Mouse (Mus musculus) neural tube, embryonic 14.5 days (tissue): Measurements from ENCODE around the gene Vps26c. TPM values are rescaled to one million over a fixed set of nuclear protein-coding genes. Genes with fewer than 3 reads are reported as not detected.

Source experiments
- ATAC-seq: fragments of 200-750 bp; cut with Nextera tagmentation; 2 replicates; pipeline ENCODE4 v1.8.0; 2017; ENCODE audit warnings: low read depth, mild to moderate bottlenecking, moderate TSS enrichment, moderate library complexity
- H3K27ac ChIP-seq: fragments of 300-500 bp; sonication (generic); 2 replicates; pipeline ENCODE4 v1.5.1; 2014; ENCODE audit warnings: low read depth, mild to moderate bottlenecking, control low read depth, low read length, moderate library complexity, mixed read lengths
- H3K27me3 ChIP-seq: fragments of 300-500 bp; sonication (generic); 2 replicates; pipeline ENCODE4 v1.6.1; 2014; ENCODE audit warnings: low read length; ENCODE audit not compliant: control insufficient read depth, insufficient read depth
- H3K36me3 ChIP-seq: fragments of 300-500 bp; sonication (generic); 2 replicates; pipeline ENCODE4 v1.6.1; 2014; ENCODE audit warnings: low read length, mixed read lengths; ENCODE audit not compliant: control insufficient read depth, insufficient read depth
- H3K4me1 ChIP-seq: fragments of 300-500 bp; sonication (generic); 2 replicates; pipeline ENCODE4 v1.6.1; 2014; ENCODE audit warnings: low read length; ENCODE audit not compliant: control insufficient read depth, insufficient read depth
- H3K4me2 ChIP-seq: fragments of 300-500 bp; sonication (generic); 2 replicates; pipeline ENCODE4 v1.6.1; 2014; ENCODE audit warnings: mild to moderate bottlenecking, low read depth, low read length, control low read depth
- H3K4me3 ChIP-seq: fragments of 300-500 bp; sonication (generic); 2 replicates; pipeline ENCODE4 v1.5.1; 2014; ENCODE audit warnings: low read depth, low read length, control low read depth, mixed read lengths
- H3K9ac ChIP-seq: fragments of 300-500 bp; sonication (generic); replicated peaks from 2 replicates; pipeline ENCODE4 v1.6.1; 2014; ENCODE audit warnings: low read depth, mild to moderate bottlenecking, control low read depth, low read length, mixed read lengths
- H3K9me3 ChIP-seq: fragments of 300-500 bp; sonication (generic); 2 replicates; pipeline ENCODE4 v1.6.1; 2016; ENCODE audit warnings: low read length; ENCODE audit not compliant: control insufficient read depth
- WGBS: fragments of 180-500 bp; shearing (Covaris S2); extraction: QIAGEN DNeasy Blood & Tissue Kit; methylation state at CpG from one replicate; pipeline ENCODE4 v1.1.7; 2014; 5-methylcytosine and 5-hydroxymethylcytosine counted together
- polyA plus RNA-seq: library from polyadenylated mRNA; unstranded; fragments of >200 nt; fragmentation: Nextera tagmentation; extraction: Ambion mirVana; gene quantifications from 2 replicates; pipeline ENCODE4 v1.2.1, GENCODE M21; 2014

Vps26c gene
- polyA plus RNA-seq, 1 experiment from 2014 or later, result 101 TPM

GRCm38 (mm10) chr16:94536417-94537158 lies 10.0 kb upstream of the Vps26c start:
- Histone ChIP-seq H3K36me3 (no peaks in the 10 kb centered on the region), H3K9ac (no peak overlapping the region), H3K4me3 (no peak overlapping the region), H3K4me2 (no peak overlapping the region), H3K4me1 (no peaks in the 10 kb centered on the region), H3K27ac (no peak overlapping the region), H3K27me3 (no peaks in the 10 kb centered on the region), H3K9me3 (no peaks in the 10 kb centered on the region)
- 59% methylated on average over 7 of the region's 7 CpGs for WGBS
- no peak for ATAC-seq

GRCm38 (mm10) chr16:94535716-94536115 lies 9.1 kb upstream of the Vps26c start:
- no peak overlapping the region for H3K4me2 ChIP-seq
- no peaks in the 10 kb centered on the region for H3K9me3 ChIP-seq
- WGBS, result 91% methylated on average over 5 of the region's 5 CpGs
- ATAC-seq, result no peak
- no peak overlapping the region for H3K4me3 ChIP-seq
- H3K9ac ChIP-seq, result no peak overlapping the region
- no peaks in the 10 kb centered on the region for H3K27me3 ChIP-seq
- no peaks in the 10 kb centered on the region for H3K4me1 ChIP-seq
- no peak overlapping the region for H3K27ac ChIP-seq
- H3K36me3 ChIP-seq, result no peaks in the 10 kb centered on the region

GRCm38 (mm10) chr16:94533679-94534078 lies 7.0 kb upstream of the Vps26c start:
- Histone ChIP-seq H3K27me3 (no peaks in the 10 kb centered on the region), H3K36me3 (no peaks in the 10 kb centered on the region), H3K9me3 (no peaks in the 10 kb centered on the region), H3K27ac (no peak overlapping the region), H3K4me3 (no peak overlapping the region), H3K9ac (no peak overlapping the region), H3K4me1 (no peaks in the 10 kb centered on the region), H3K4me2 (no peak overlapping the region)
- 83% methylated on average over 6 of the region's 6 CpGs for WGBS
- no peak for ATAC-seq

GRCm38 (mm10) chr16:94531268-94531667 lies 4.6 kb upstream of the Vps26c start:
- H3K36me3 ChIP-seq, result no peaks in the 10 kb centered on the region
- no peak for ATAC-seq
- no peak overlapping the region for H3K27ac ChIP-seq
- no peaks in the 10 kb centered on the region for H3K9me3 ChIP-seq
- peaks cover 6% of the 10 kb centered on the region; the same call in 1 of the 2 replicates for H3K4me1 ChIP-seq
- no peak overlapping the region for H3K9ac ChIP-seq
- no peaks in the 10 kb centered on the region for H3K27me3 ChIP-seq
- WGBS, result 81% methylated on average over 4 of the region's 4 CpGs
- no peak overlapping the region for H3K4me2 ChIP-seq
- no peak overlapping the region for H3K4me3 ChIP-seq

- Histone ChIP-seq H3K9ac (peak overlapping the region; percentile 79), H3K4me1 (peaks cover 21% of the 10 kb centered on the region), H3K4me2 (peak overlapping the region; percentile 63), H3K9me3 (no peaks in the 10 kb centered on the region), H3K4me3 (peak overlapping the region; percentile 84), H3K27ac (peak overlapping the region; percentile 94; the same call in 1 of the 2 replicates), H3K36me3 (no peaks in the 10 kb centered on the region), H3K27me3 (no peaks in the 10 kb centered on the region)
- no peak for ATAC-seq
- 72% methylated on average over 3 of the region's 3 CpGs for WGBS
Observed at GRCm38 (mm10) chr16:94527546-94527945, 916 bp upstream of the Vps26c start.

- H3K27ac ChIP-seq, result peak overlapping the region; percentile 94
- peak overlapping the region; percentile 63 for H3K4me2 ChIP-seq
- H3K9me3 ChIP-seq, result no peaks in the 10 kb centered on the region
- no peak for ATAC-seq
- H3K9ac ChIP-seq, result peak overlapping the region; percentile 79
- no peaks in the 10 kb centered on the region for H3K27me3 ChIP-seq
- WGBS, result 7% methylated on average over 13 of the region's 13 CpGs
- H3K4me3 ChIP-seq, result peak overlapping the region; percentile 84
- H3K36me3 ChIP-seq, result no peaks in the 10 kb centered on the region
- H3K4me1 ChIP-seq, result peaks cover 21% of the 10 kb centered on the region
Observed at GRCm38 (mm10) chr16:94527152-94527534, 513 bp upstream of the Vps26c start.

- Histone ChIP-seq H3K36me3 (no peaks in the 10 kb centered on the region), H3K4me1 (peaks cover 21% of the 10 kb centered on the region), H3K4me2 (peak overlapping the region; percentile 76), H3K27ac (peak overlapping the region; percentile 94), H3K4me3 (peak overlapping the region; percentile 84), H3K9ac (peak overlapping the region; percentile 79), H3K27me3 (no peaks in the 10 kb centered on the region), H3K9me3 (no peaks in the 10 kb centered on the region)
- ATAC-seq, result peak; percentile 69
- 0% methylated on average over 16 of the region's 24 CpGs for WGBS
Observed at GRCm38 (mm10) chr16:94525955-94526343, 681 bp downstream of the Vps26c start.

- H3K27me3 ChIP-seq, result no peaks in the 10 kb centered on the region
- H3K4me1 ChIP-seq, result peaks cover 21% of the 10 kb centered on the region
- 73% methylated on average over 9 of the region's 9 CpGs for WGBS
- no peak overlapping the region for H3K27ac ChIP-seq
- H3K9ac ChIP-seq, result no peak overlapping the region
- H3K9me3 ChIP-seq, result no peaks in the 10 kb centered on the region
- H3K4me3 ChIP-seq, result no peak overlapping the region
- no peaks in the 10 kb centered on the region for H3K36me3 ChIP-seq
- no peak overlapping the region; the same call in 1 of the 2 replicates for H3K4me2 ChIP-seq
- no peak for ATAC-seq
Observed at GRCm38 (mm10) chr16:94524691-94525090, 1.9 kb downstream of the Vps26c start.

- peaks cover 21% of the 10 kb centered on the region for H3K4me1 ChIP-seq
- WGBS, result 59% methylated on average over 6 of the region's 6 CpGs
- no peak overlapping the region for H3K27ac ChIP-seq
- no peaks in the 10 kb centered on the region for H3K27me3 ChIP-seq
- ATAC-seq, result no peak
- no peak overlapping the region; the same call in 1 of the 2 replicates for H3K4me2 ChIP-seq
- no peaks in the 10 kb centered on the region for H3K9me3 ChIP-seq
- no peaks in the 10 kb centered on the region for H3K36me3 ChIP-seq
- no peak overlapping the region for H3K4me3 ChIP-seq
- no peak overlapping the region for H3K9ac ChIP-seq
Observed at GRCm38 (mm10) chr16:94523594-94524377, 2.8 kb downstream of the Vps26c start.
